Mouse (Mus musculus): Measurements from ENCODE around the gene 4930519G04Rik. TPM values are rescaled to one million over a fixed set of nuclear protein-coding genes. Genes with fewer than 3 reads are reported as not detected.
"Not testable (repeated sequence)": the region's sequence is repeated elsewhere in the genome, so short reads cannot be mapped to it uniquely, and the experiment has no call there.

The 4930519G04Rik gene
- polyA plus RNA-seq, 1 experiment from 2014 or later: not detected

GRCm38 (mm10) chr5:114917357-114917756 lies 63.9 kb downstream of the 4930519G04Rik start:
- not testable (repeated sequence) for H3K27ac ChIP-seq; ATAC-seq (ENCODE audit: low FRiP score, low read depth); H3K27me3 ChIP-seq; H3K4me2 ChIP-seq (replicated peaks); H3K9ac ChIP-seq; H3K9me3 ChIP-seq; H3K36me3 ChIP-seq; H3K4me3 ChIP-seq
- 0 out of 2 replicates have a peak, but pooled peaks cover 13% of the 10 kb centered on the region for H3K4me1 ChIP-seq
- 95% methylated on average over 5 of the region's 5 CpGs for WGBS

DNA sequence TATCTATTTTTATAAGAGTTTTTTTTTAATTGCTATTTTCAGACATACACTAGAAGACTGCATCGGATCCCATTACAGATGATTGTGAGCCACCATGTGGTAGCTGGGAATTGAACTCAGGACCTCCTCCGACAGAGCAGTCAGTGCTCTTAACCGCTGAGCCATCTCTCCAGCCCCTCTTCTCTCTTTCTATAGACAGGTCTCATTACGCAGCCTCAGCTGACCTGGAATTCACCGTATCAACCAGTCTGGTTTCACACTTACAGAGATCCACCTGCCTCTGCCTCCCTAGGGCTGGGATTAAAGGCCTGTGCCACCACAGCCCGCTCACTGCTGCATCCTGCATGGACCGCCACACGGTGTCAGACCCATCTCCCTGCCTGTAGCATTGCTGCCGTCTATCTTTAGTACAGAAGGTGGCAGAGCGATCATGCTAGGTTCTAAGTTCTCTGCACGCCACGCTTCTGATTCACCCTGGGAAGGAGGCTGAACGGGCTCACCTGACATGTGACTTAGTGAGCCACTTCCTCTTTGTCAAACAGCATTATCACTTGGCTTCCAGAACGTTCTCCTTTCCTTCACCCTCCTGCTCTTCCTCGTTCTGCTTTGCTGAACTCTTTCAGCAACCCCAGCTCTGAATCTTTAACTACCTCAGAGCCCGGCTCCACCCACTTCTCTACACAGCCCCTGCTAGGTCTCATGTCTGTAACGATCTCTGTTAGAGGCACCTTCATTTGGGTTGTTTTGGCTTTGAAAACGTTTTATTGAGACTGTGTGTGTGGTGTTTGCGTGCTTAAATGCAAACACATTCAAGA lies 68.3 kb downstream of the 4930519G04Rik start:
- no peaks in the 10 kb centered on the region for H3K9me3 ChIP-seq
- no peak overlapping the region for H3K4me2 ChIP-seq (replicated peaks)
- peaks cover 15% of the 10 kb centered on the region for H3K4me1 ChIP-seq
- 67% methylated on average over 19 of the region's 19 CpGs for WGBS
- H3K27me3 ChIP-seq: no peaks in the 10 kb centered on the region
- H3K27ac ChIP-seq: no peak overlapping the region
- no peaks in the 10 kb centered on the region for H3K36me3 ChIP-seq
- H3K4me3 ChIP-seq: no peak overlapping the region
- H3K9ac ChIP-seq: no peak overlapping the region
- ATAC-seq (ENCODE audit: low FRiP score, low read depth): no peak

GRCm38 (mm10) chr5:114922366-114922731 lies 68.9 kb downstream of the 4930519G04Rik start:
- 58% methylated on average over 10 of the region's 10 CpGs for WGBS

DNA sequence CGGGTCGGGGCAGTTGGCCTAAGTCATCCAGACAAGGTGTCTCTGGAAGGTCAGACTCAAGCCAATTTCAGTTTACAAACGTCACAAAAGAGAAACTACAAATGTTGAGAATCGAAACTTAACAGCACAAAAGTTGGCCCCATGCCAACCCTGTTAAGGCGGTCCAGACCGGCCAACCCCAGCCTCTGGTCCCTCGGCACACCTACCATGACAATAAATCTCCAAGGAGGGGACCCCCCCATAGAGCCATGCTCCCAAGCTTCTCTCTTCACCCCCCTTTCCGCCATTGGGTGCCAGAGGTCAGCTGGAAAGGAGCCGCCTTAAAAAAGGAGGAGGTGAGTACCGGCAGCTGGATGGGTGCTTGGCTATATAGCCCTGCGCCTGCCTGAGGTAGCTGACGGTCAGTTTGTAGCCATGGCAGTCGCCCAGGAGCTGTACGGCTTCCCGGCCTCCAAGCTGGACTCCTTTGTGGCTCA lies 69.6 kb downstream of the 4930519G04Rik start, which contains the start of gene Oasl1:
Gene Oasl1 (plus strand): TSS at position 243 of the 476 bp plus-strand sequence.
- no peaks in the 10 kb centered on the region for H3K27me3 ChIP-seq
- H3K9ac ChIP-seq: peak within 1 kb of the TSS; percentile 32; the same call in 1 of the 2 replicates
- H3K4me2 ChIP-seq (replicated peaks): peak within 1 kb of the TSS; percentile 57
- H3K4me3 ChIP-seq: peak within 1 kb of the TSS; percentile 34
- WGBS: 30% methylated on average over 15 of the region's 15 CpGs
- H3K27ac ChIP-seq: no peak within 1 kb of the TSS
- no peaks in the 10 kb centered on the region for H3K36me3 ChIP-seq
- H3K9me3 ChIP-seq: no peaks in the 10 kb centered on the region
- ATAC-seq (ENCODE audit: low FRiP score, low read depth): 0 out of 2 replicates have a peak, but pooled peaks have one; percentile 36
- peaks cover 15% of the 10 kb centered on the region for H3K4me1 ChIP-seq

More at GRCm38 (mm10) chr5:114922366-114922731, 68.9 kb downstream of the 4930519G04Rik start:
- Histone ChIP-seq H3K9ac (no peak overlapping the region), H3K4me3 (no peak overlapping the region), H3K36me3 (no peaks in the 10 kb centered on the region), H3K4me2 (replicated peaks) (no peak overlapping the region), H3K27me3 (no peaks in the 10 kb centered on the region), H3K27ac (no peak overlapping the region), H3K9me3 (no peaks in the 10 kb centered on the region), H3K4me1 (peaks cover 15% of the 10 kb centered on the region)
- ATAC-seq (ENCODE audit: low FRiP score, low read depth): 0 out of 2 replicates have a peak, but pooled peaks have one; percentile 61

- WGBS: 70% methylated on average over 1 of the region's 1 CpGs
- no peak for ATAC-seq (ENCODE audit: low FRiP score, low read depth)
- Histone ChIP-seq H3K27me3 (no peaks in the 10 kb centered on the region), H3K36me3 (no peaks in the 10 kb centered on the region), H3K4me2 (replicated peaks) (no peak overlapping the region), H3K27ac (no peak overlapping the region), H3K4me3 (no peak overlapping the region), H3K9me3 (no peaks in the 10 kb centered on the region), H3K9ac (no peak overlapping the region), H3K4me1 (peaks cover 15% of the 10 kb centered on the region)
These were observed 72.8 kb downstream of the 4930519G04Rik start for GRCm38 (mm10) chr5:114926153-114926684.

DNA sequence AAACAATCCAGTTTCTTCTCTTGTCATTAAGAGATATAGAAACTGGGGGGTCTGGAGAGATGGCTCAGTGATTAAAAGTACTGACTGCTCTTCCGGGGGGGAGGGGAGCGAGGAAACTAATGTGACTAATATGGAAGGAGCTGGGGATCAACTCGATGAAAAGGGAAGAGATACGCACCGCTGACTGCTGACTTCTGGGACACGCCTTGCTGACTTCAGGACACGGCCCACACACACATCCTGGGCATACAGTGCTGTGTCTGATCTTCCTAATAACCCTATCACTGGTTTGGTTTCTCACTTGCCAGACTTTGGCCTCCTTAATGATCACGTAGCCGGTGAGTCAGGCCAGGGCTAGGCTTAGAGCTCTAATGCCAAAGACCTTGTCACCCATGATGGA lies 73.3 kb downstream of the 4930519G04Rik start:
- H3K27ac ChIP-seq: no peak overlapping the region
- peaks cover 14% of the 10 kb centered on the region for H3K4me1 ChIP-seq
- H3K9me3 ChIP-seq: 0 out of 2 replicates have a peak, but pooled peaks cover 2% of the 10 kb centered on the region
- H3K9ac ChIP-seq: no peak overlapping the region
- WGBS: 85% methylated on average over 9 of the region's 9 CpGs
- no peak overlapping the region for H3K4me2 ChIP-seq (replicated peaks)
- H3K27me3 ChIP-seq: no peaks in the 10 kb centered on the region
- H3K36me3 ChIP-seq: no peaks in the 10 kb centered on the region
- ATAC-seq (ENCODE audit: low FRiP score, low read depth): no peak
- H3K4me3 ChIP-seq: no peak overlapping the region

- no peak overlapping the region for H3K9ac ChIP-seq
- H3K9me3 ChIP-seq: 0 out of 2 replicates have a peak, but pooled peaks cover 2% of the 10 kb centered on the region
- no peak overlapping the region for H3K4me2 ChIP-seq (replicated peaks)
- ATAC-seq (ENCODE audit: low FRiP score, low read depth): no peak
- H3K4me3 ChIP-seq: no peak overlapping the region
- no peaks in the 10 kb centered on the region for H3K27me3 ChIP-seq
- H3K36me3 ChIP-seq: no peaks in the 10 kb centered on the region
- no peaks in the 10 kb centered on the region for H3K4me1 ChIP-seq
- WGBS: 60% methylated on average over 5 of the region's 5 CpGs
- no peak overlapping the region for H3K27ac ChIP-seq
These were observed 78.2 kb downstream of the 4930519G04Rik start for GRCm38 (mm10) chr5:114931626-114932025.

- H3K4me1 ChIP-seq: no peaks in the 10 kb centered on the region
- 79% methylated on average over 8 of the region's 8 CpGs for WGBS
- ATAC-seq (ENCODE audit: low FRiP score, low read depth): no peak
- H3K9me3 ChIP-seq: 0 out of 2 replicates have a peak, but pooled peaks cover 2% of the 10 kb centered on the region
- H3K36me3 ChIP-seq: no peaks in the 10 kb centered on the region
- H3K27me3 ChIP-seq: no peaks in the 10 kb centered on the region
- no peak overlapping the region for H3K4me2 ChIP-seq (replicated peaks)
- H3K27ac ChIP-seq: no peak overlapping the region
- H3K4me3 ChIP-seq: no peak overlapping the region
- H3K9ac ChIP-seq: no peak overlapping the region
These were observed 79.7 kb downstream of the 4930519G04Rik start for GRCm38 (mm10) chr5:114933206-114933605.

Small RNA genes within 50 kb of the gene (microRNA-seq; reads per million reads assigned to microRNA genes)
- 7.1 reads per million, percentile 22 among the genes with 10 or more reads in this experiment for gene Mir6240

Other genes starting within 250 kb of the 4930519G04Rik start
- 8.4 and 11.8 TPM in 2 replicates for gene Trpv4, start 195.2 kb upstream of the 4930519G04Rik start, polyA plus RNA-seq (2015; fragmentation: Nextera tagmentation; extraction: Ambion mirVana)
- 95.1 and 97.0 TPM in 2 replicates for gene Gltp, start 162.7 kb upstream of the 4930519G04Rik start, polyA plus RNA-seq (2015; fragmentation: Nextera tagmentation; extraction: Ambion mirVana)
- 19.4 and 23.3 TPM in 2 replicates for gene Tchp, start 145.9 kb upstream of the 4930519G04Rik start, polyA plus RNA-seq (2015; fragmentation: Nextera tagmentation; extraction: Ambion mirVana)
- gene Ankrd13a, start 79.0 kb upstream of the 4930519G04Rik start, polyA plus RNA-seq (2015; fragmentation: Nextera tagmentation; extraction: Ambion mirVana): 38.6 and 40.2 TPM in 2 replicates
- 46.9 and 52.5 TPM in 2 replicates for gene Git2, start 78.1 kb upstream of the 4930519G04Rik start, polyA plus RNA-seq (2015; fragmentation: Nextera tagmentation; extraction: Ambion mirVana)
- 93.9 and 98.0 TPM in 2 replicates for gene 1500011B03Rik, start 30.2 kb upstream of the 4930519G04Rik start, polyA plus RNA-seq (2015; fragmentation: Nextera tagmentation; extraction: Ambion mirVana)
- gene Gm9936, start 5.0 kb downstream of the 4930519G04Rik start, polyA plus RNA-seq (2015; fragmentation: Nextera tagmentation; extraction: Ambion mirVana): 0.24 and 0.28 TPM in 2 replicates
- 1.3 and 2.3 TPM in 2 replicates for gene Oasl2, start 43.3 kb downstream of the 4930519G04Rik start, polyA plus RNA-seq (2015; fragmentation: Nextera tagmentation; extraction: Ambion mirVana)
- gene Oasl1, start 69.6 kb downstream of the 4930519G04Rik start, polyA plus RNA-seq (2015; fragmentation: Nextera tagmentation; extraction: Ambion mirVana): 0.49 and 0.62 TPM in 2 replicates
- gene 2210016L21Rik, start 88.5 kb downstream of the 4930519G04Rik start, polyA plus RNA-seq (2015; fragmentation: Nextera tagmentation; extraction: Ambion mirVana): 73.3 and 73.9 TPM in 2 replicates
- 0.05 TPM in 1 of 2 replicates, not detected in the other for gene Hnf1a, start 117.4 kb downstream of the 4930519G04Rik start, polyA plus RNA-seq (2015; fragmentation: Nextera tagmentation; extraction: Ambion mirVana)
- gene Sppl3, start 157.5 kb downstream of the 4930519G04Rik start, polyA plus RNA-seq (2015; fragmentation: Nextera tagmentation; extraction: Ambion mirVana): 16.2 and 17.3 TPM in 2 replicates
- 43.3 and 44.1 TPM in 2 replicates for gene Gm10401, start 244.6 kb downstream of the 4930519G04Rik start, polyA plus RNA-seq (2015; fragmentation: Nextera tagmentation; extraction: Ambion mirVana)

All from limb, embryonic 13.5 days (tissue).